Mouse (Mus musculus): Measurements from ENCODE around the gene Mlf1. TPM values are rescaled to one million over a fixed set of nuclear protein-coding genes. Genes with fewer than 3 reads are reported as not detected.

The Mlf1 gene
- not detected for polyA plus RNA-seq (2017; shearing (Covaris generic))

GRCm38 (mm10) chr3:67373872-67374271 is at the start of gene Mlf1:
Gene Mlf1, plus strand, starts transcription at chr3:67374097.

GRCm38 (mm10) chr3:67375063-67375462 is 1.2 kb downstream of the Mlf1 start, which contains the start of gene Gm17402:
Gene Gm17402, minus strand, starts transcription at chr3:67375163.

GRCm38 (mm10) chr3:67429999-67430380 is 56.1 kb downstream of the Mlf1 start, which contains the start of gene Gfm1:
Gene Gfm1, plus strand, starts transcription at chr3:67430096.

Other genes starting within 250 kb of the Mlf1 start
- not detected for gene Gm17402, start 1.1 kb downstream of the Mlf1 start, polyA plus RNA-seq (2017; shearing (Covaris generic))
- gene Gfm1, start 56.0 kb downstream of the Mlf1 start, polyA plus RNA-seq (2017; shearing (Covaris generic)): 32.3 TPM
- gene Lxn, start 89.8 kb downstream of the Mlf1 start, polyA plus RNA-seq (2017; shearing (Covaris generic)): 2.8 TPM
- not detected for gene Rarres1, start 141.4 kb downstream of the Mlf1 start, polyA plus RNA-seq (2017; shearing (Covaris generic))
- gene Mfsd1, start 208.6 kb downstream of the Mlf1 start, polyA plus RNA-seq (2017; shearing (Covaris generic)): 35.5 TPM

Measured in naive thymus-derived CD4-positive, alpha-beta T cell, adult 5 months (primary cell).